Mouse (Mus musculus): ENCODE results near the gene Vdr. TPM values are rescaled to one million over a fixed set of nuclear protein-coding genes. Genes with fewer than 3 reads are reported as not detected.

Vdr gene
- total RNA-seq, 2 experiments from 2014 or later = 0.07 TPM; not detected in 1

GRCm38 (mm10) chr15:97814703-97815102, 95.7 kb downstream of the Vdr start:
- no peak for DNase-seq (ENCODE audit: low spot score in 2 of 2)

GRCm38 (mm10) chr15:97813452-97814204, 96.8 kb downstream of the Vdr start:
- DNase-seq (ENCODE audit: low spot score in 2 of 2) = no peak

- DNase-seq (ENCODE audit: low spot score in 2 of 2) = no peak
Measured at GRCm38 (mm10) chr15:97812875-97813274, 97.6 kb downstream of the Vdr start.

GRCm38 (mm10) chr15:97812126-97812525, 98.3 kb downstream of the Vdr start:
- DNase-seq (ENCODE audit: low spot score in 2 of 2) = peak; percentile 75 to 82

- no peak for DNase-seq (ENCODE audit: low spot score in 2 of 2)
Measured at GRCm38 (mm10) chr15:97811307-97811706, 99.1 kb downstream of the Vdr start.

- no peak for DNase-seq (ENCODE audit: low spot score in 2 of 2)
Measured at GRCm38 (mm10) chr15:97810399-97810798, 100.0 kb downstream of the Vdr start.

- no peak for DNase-seq (ENCODE audit: low spot score in 2 of 2)
Measured at GRCm38 (mm10) chr15:97809942-97810341, 100.5 kb downstream of the Vdr start.

GRCm38 (mm10) chr15:97809206-97809605, 101.2 kb downstream of the Vdr start:
- no peak for DNase-seq (ENCODE audit: low spot score in 2 of 2)

GRCm38 (mm10) chr15:97808532-97808931, 101.9 kb downstream of the Vdr start:
- DNase-seq (ENCODE audit: low spot score in 2 of 2) = no peak

GRCm38 (mm10) chr15:97807867-97808266, 102.6 kb downstream of the Vdr start:
- DNase-seq (ENCODE audit: low spot score in 2 of 2) = no peak

Other genes starting within 250 kb of the Vdr start
- 10 to 100 TPM; 32.0 to 33.7 TPM for gene Rpap3, start 204.8 kb downstream of the Vdr start, total RNA-seq (2021)
- gene Endou, start 179.3 kb downstream of the Vdr start, total RNA-seq (2021) = under 1 TPM; 0.62 to 0.73 TPM
- 10 to 100 TPM; 37.3 to 43.3 TPM for gene Rapgef3, start 142.7 kb downstream of the Vdr start, total RNA-seq (2021)
- 100 to 1,000 TPM; 104 to 118 TPM for gene Slc48a1, start 132.1 kb downstream of the Vdr start, total RNA-seq (2021)
- 10 to 100 TPM; 29.1 to 32.0 TPM for gene Hdac7, start 66.1 kb downstream of the Vdr start, total RNA-seq (2021)
- 10 to 100 TPM; 20.1 to 22.2 TPM for gene Tmem106c, start 53.6 kb upstream of the Vdr start, total RNA-seq (2021)
- gene Col2a1, start 94.1 kb upstream of the Vdr start, total RNA-seq (2021) = 1 to 10 TPM; 1.0 to 2.6 TPM
- 100 to 1,000 TPM; 237 to 251 TPM for gene Pfkm, start 182.0 kb upstream of the Vdr start, total RNA-seq (2021)
- gene Senp1, start 183.1 kb upstream of the Vdr start, total RNA-seq (2021) = 10 to 100 TPM; 14.2 to 17.5 TPM